Mouse (Mus musculus) T-helper 1 cell (primary cell): ENCODE data around the gene En1.

Source experiments
- in situ Hi-C: fragments of 300-600 bp; cut with MboI, MseI; formaldehyde crosslinking; loops from one replicate; pipeline ENCODE4 v1.15.1; 2025; ENCODE audit warnings: high pct_unique_total_duplicates

Gene En1

DNA sequence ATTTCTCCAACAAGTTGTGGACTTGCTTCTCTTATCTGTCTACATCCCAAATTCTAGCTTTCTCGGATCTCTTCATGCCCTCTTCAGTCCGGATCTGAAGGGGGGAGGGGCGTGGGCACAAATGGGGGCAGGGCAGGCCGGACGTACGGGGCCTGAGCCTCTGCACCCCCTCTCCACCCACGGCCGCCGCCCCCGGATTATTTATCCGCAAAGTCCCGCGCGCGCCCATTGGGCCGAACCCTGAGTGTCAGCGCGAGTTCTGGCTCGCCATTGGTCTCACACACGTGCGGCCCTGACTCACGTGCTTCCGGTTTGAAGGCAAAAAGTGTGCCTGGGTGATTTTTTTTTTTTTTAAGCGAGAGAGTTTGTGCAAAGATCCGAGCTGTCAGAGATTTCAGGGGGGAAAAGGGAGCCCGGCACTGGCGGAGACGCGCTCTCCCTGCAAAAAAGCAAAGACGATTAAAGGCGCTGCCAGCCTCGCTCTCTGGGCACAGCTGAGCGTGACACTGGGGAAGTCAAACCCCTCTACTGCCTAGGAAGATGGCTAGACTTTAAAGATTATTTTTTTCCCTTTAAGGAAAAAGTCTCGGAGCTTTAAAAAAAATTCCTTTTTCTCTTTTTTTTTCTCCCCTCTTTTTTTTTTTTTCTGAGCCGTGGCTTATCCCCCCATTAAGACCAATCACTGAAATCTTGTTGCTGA lies at the start of gene En1:
En1 (plus strand) TSS at position 388 of the 700 bp plus-strand sequence.
- in situ Hi-C loops, result no loop called here

DNA sequence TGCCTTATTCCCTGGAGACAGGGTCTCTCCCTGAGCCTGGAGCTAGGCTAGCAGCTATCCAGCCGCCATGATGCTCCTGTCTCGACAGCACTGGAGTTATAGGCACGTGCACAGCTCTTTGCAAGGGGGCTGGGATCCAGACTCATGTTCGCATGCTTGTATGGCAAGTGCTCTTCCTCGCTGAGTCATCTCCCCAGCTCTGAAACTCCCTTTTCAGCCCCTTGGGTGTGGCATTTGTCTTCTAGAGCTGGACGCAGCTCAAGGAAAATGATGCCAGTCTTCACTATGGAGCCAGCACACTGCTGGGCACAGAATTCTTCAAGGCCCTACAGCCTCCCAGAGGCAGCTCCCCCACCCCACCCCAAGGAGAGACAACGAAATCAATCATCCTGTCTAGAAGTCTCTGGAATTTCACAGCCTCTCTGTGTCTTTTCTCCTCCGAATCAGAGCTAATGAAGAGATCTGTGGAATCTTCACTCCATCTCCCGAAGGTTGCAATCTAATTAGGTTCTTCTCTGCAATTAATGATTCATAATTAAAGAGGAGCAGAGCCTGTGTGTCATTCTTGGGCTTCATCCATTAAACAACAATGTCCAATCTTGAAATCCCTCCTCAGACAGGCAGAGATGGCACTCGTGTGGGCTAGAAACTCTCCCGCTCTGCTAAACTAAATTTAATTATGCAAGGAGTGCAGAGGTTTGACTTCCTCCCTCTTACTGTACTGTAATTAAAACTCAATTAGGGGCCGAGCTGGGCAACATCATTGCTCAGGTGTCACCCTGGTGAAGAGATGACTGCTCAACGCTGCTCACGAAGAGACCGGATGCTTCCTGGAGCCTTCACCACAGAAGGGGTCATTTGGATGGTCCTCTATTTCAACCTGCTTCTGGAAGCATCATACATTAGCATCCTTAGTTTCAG lies 45.0 kb upstream of the En1 start:
- in situ Hi-C loops, result loop anchor here (5.0 kb wide), 1 partner anchor 360 kb away; no protein-coding TSS in a partner anchor

DNA sequence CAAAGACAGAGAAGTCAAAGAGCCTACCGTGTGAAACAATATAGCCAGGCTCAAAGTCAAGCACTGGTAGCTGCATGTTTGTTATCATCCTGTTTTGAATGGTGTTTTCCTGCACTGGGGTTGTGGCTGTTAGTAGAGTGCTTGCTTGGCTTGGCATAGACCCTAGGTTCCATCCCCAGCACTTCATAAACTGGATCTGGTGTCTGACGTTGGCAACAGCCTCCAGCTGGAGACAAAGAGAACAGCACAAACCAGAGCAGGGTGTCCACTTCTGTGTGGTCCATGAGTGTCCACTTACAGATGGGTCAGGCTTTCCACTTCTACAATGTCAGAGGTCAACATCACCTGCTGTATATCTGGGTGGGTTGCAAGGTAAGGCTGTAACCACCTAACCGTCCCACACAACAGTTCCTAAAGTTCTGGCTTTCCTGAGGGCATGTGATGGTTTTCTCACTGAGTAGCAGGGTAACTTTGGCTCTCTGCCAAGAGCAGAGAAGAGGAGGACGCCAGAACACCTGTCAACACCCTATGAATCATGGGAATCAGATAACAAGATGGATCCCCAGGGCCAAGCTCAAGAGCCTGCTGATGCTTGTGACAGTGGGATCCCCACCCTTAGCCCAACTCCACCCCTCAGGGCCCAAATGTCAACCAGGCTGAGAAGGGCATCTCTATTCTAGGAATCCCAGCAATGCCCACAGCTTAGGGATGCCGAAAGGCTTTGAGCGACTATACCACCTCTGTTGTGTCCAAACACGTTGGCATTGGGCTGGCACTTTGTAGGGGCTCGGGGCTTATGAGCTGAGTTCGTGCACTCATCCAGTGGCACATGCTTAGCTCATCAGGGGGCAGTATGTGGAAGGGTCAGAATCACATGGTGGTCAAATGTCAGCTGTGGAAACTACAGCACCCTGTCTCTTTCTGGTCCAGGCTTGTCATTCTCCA lies 43.6 kb upstream of the En1 start:
- in situ Hi-C loops, result loop anchor here (5.0 kb wide), 1 partner anchor 361 kb away; no protein-coding TSS in a partner anchor

DNA sequence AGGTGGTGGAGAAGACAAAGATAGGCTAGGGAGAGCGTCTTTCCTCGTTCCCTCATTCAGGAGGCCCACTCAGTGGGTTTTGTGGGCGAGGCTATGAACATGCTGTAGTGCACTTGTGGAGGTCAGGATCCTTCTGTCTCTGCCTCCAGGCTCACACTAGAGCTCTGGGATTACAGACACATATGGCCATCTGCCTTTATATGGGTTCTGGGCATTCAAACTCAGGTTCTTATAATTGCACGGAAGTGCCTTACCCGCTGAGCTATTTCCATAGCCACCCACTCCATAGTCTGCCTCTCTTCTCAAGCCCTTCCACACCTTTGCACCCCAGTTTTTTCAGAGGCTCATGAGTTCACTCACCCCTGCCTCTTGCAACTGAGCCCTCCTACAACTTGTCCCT lies 42.3 kb upstream of the En1 start:
- in situ Hi-C loops, result loop anchor here (5.0 kb wide), 1 partner anchor 363 kb away; no protein-coding TSS in a partner anchor

DNA sequence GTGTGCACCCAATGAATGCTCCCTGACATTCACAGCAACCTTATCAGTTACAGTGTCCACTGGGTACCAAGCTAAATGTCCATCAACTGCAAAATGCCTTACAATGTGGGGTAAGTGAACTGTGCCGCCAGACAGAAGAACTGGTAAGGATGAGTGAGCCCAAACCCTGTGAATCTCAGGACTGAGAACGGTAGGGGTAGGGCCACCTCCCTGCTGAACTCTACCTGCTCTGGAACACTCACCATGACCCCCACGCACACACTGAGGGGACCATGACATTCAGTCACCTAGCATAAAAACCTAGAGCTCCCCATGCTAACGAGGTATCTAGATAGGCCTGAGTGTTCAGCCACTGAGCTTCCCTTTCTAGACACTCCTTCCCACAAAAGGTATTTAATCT lies 20.9 kb upstream of the En1 start:
- in situ Hi-C loops, result loop anchor here (5.0 to 10.0 kb wide), 2 partner anchors 591 to 833 kb away; no protein-coding TSS in a partner anchor

DNA sequence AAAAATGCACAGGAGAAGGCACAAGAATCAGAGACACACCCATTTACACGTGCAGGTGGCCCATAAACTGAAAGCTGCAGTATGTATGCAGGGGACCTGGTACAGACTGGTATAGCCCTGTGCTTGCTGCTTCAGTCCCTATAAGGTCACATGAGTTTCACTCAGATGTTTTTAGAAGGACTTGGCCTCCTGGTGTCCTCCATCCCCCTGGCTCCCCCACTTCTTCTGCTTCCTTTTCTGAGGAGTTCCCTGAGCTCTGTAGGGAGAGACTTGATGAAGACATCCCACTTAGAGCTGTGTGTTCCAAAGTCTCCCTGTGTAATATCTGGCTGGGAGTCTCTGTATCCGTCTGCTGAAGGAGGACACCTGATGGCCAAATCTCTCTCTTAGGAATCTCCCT lies 16.7 kb upstream of the En1 start:
- in situ Hi-C loops, result loop anchor here (10.0 kb wide), 1 partner anchor 829 kb away; no protein-coding TSS in a partner anchor

DNA sequence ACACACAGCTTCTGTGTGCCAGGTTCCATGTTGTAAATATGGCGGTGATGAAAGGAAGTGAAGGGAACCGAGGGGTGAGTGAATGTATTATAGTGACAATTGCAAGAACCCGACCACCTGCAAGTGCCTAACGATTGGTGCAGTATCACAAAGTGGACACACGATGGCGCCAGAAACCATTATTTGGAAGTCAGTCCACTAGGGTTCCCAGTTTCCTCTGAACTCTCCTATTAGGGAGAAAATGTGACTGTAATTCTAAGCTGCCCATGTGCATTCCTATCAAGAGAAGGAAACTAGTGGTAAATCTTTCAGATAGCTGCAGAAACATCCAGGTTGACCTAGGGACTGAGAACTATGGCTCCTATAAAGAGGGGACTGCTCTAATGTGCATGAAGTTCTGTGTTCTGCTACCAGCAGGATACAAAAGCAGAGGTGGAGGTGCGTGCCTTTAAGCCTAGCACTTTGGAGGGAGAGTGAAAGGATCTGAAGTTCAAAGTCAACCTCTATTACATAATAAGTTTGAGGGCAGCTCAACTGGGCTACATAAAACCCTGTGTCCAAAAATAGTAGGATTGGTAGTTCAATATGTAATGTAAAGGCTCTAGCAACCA lies 15.6 kb upstream of the En1 start:
- in situ Hi-C loops, result loop anchor here (10.0 kb wide), 1 partner anchor 828 kb away; no protein-coding TSS in a partner anchor

DNA sequence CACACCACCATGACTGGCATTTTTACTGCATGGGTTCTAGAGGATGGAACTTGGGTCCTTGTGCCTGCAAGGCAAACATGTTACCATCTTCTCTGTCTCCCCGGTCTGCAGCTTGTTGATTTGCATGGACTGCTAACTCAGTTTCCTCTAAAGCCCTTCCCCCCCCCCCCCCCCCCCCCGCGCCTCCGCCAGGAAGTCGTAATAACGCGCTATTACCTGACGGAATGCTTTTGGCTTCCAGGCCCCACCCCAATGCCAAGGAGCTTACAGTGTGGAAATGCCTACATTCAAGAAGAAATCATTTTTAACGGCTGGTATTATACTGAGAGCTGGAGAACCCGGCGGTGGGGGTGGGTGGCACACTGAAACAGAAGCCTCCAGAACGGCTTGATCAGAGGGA lies 14.8 kb upstream of the En1 start:
- in situ Hi-C loops, result loop anchor here (10.0 kb wide), 1 partner anchor 827 kb away; no protein-coding TSS in a partner anchor

DNA sequence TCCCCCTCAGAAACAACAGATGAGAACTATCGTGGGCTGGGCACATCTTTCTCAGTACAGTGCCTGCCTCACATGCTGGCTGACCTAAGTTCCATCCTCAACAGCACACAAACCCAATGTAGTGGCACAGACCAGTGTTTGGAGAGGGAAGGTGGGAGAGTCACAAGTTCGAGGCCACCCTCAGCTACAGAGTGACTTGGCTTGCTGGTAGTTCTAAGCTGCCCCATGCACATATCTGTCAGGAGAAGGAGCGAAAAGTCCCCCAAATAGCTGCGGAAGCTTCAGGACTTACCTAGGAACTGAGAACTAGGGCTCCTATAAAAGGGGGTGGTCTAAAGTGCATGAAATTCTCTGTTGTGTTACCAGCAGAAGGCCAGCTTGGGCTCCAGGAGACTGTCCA lies 14.3 kb upstream of the En1 start:
- in situ Hi-C loops, result loop anchor here (10.0 kb wide), 1 partner anchor 827 kb away; no protein-coding TSS in a partner anchor

DNA sequence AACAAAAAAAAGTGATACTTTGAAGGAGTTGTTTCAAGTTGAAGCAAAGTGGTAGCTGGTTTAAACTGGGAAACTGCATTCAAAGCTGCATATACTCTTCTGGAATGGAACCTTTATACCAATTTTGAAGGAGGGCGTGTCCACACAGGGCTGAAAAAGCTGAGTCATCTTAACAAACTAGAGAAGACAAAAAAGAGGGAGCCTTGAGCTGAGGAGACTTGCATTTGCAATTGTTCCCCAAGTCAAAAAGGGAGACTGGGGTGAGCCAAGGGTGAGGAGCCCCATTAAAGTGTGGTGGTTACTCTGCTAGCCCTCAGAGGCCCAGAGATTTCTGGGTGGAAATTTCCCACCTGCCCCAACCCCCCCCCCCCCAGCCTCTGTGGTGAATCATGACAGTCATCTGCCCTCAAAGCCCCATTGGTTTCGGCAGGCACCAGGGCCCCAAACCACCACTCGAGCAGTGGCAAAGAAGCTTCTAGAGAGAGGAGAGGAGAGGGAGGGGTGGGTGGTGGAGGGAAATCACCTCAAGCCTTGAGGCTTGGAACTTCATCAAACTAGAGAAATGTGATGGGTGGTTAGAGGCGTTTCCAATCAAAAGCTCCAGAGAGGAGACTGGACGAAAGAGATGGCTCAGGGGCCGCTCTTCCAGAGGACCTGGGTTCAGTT lies 13.7 kb upstream of the En1 start:
- in situ Hi-C loops, result loop anchor here (10.0 kb wide), 1 partner anchor 826 kb away; no protein-coding TSS in a partner anchor

DNA sequence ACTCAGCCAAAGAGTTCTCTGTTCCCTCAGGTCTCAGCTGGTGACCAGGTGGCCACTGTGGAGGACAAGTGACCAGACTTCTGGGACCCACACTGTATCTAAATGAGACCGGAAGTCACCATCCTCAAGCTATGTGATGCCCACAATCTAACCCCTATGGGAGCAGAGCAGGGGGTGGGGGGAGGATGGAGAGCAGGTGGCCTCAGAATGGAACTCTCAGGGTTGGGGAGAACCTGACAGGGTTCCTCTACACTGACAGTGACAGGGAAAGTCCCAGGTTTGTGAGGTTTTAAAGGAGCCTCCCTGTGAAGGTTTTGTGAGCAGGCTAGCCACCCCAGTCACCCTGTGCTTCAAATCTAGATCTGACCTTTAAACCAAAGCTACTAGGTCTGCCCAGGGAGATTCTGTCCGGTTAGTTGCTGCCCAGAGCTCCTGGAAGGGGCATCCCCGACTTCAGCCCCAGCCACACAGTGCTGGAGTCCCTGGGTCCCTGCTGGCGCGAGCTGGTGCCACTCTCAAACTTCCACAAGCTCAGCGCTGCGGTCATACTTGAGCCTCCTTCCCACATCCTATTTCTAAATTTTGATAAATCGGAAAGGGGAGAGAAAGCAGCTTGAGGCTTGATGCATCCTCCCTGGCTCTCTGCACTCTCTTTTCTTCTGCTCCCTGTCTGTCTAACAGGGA lies 8.8 kb upstream of the En1 start:
- in situ Hi-C loops, result no loop called here

DNA sequence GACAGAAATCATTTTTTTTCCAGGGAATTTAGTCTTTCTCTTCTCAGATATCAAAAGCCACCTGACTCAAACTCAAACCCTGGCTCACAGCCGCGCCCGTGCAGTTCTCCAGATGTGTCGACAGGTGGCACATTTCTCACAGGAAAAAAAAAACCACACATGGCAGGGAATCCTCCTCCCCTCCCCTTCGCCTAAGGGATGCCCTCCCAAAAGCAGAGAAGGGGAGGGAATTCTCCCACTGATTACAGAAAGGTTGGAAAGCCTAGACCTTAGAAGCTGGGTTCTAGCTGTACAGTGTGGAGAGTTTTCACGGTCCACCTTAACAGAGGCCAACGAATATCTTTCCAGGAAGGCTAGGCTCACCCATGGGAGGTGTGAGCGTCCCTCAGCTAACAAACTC lies 7.6 kb upstream of the En1 start:
- in situ Hi-C loops, result no loop called here

DNA sequence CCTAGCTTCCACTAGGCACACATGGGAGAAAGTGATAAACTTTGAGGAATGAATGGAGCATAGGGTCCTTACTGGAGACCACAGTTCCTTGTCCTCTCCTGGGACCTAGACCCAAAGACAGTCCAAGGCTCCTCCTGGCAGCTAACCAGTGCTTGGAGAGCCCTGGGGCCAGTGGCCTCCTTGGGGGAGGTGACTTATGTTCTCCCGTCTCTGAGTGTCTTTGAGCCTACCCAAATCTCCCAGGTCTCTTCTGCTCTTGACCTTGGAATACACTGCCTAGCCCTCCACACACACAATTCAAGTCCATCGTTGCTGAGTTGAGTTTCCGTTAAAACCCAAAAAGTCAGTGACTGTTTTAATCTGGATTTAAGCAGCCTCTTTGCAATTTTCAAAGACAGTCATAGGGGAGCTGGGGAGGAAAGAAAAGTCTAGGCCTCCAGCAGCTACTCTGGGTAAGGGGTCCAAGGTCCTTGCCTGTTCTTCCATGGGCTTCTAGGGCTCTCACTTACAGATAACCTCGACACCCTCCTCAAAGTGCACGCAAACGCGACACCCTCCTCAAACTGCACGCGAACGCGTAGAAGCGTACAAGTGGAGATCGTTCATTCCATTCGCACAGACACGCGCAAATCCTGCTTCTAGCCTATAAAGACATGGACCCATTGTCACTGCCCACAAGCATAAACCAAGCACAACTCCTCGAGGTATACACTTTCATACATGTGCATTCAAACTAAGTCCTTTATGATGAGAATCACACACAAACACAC lies 6.6 kb upstream of the En1 start:
- in situ Hi-C loops, result no loop called here

DNA sequence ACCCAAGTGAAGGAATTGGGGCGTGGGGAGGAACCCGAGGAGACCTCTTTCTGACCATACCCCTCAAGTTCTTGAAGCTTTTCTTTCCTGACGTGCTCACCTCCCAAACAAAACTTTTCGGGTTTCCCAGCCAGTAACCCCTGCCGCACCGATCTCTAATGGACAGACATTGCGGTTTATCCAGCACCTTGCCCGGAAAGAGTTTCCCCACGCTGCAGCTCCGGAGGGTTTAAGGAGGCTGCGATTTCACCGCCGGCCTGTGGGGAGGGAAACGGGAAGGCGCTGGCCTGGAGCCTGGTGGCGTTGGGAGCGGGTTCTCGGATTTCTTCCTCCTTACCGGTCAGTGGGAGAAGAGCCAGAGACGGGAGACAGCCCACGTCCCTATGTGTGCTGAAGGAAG lies 5.9 kb upstream of the En1 start:
- in situ Hi-C loops, result no loop called here

DNA sequence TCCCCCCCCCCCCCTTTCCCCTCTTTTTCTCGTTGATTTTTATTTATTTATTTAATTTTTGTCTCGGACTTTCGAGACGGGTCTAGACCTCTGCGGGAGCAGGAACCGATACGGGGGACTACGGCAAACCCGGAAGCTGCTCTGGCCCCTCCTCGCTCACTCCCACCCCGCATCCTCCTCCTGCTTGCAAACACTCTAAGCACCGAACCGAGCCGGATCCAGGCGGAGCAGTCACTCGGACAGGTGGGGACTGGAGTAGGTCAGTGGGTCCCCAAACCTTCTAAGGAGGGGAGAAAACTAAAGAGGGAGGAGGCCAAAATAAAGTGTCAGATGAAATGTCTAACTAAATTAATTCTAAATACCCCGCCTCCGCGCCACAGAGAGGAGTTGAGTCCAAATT lies 5.4 kb upstream of the En1 start:
- in situ Hi-C loops, result no loop called here

DNA sequence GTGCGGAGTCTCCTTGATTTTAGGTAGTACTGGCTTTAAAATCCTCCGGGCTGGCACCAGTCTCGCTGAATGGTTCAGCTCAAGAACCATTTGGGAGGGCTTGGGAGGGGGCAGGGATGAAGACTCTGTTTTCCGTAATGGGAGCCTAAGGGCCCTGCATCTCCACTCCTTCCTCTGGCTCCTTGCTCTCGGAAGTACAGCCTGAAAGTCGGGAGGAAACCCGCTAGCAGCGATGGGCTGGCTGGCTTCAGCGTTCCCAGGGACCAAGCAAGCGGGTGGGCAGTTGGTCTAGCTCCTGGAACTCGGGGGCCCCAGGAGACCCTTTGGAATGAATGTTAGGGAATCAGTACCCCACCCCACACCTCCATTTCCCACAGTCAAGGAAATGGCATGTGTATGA lies 4.9 kb upstream of the En1 start:
- in situ Hi-C loops, result no loop called here

DNA sequence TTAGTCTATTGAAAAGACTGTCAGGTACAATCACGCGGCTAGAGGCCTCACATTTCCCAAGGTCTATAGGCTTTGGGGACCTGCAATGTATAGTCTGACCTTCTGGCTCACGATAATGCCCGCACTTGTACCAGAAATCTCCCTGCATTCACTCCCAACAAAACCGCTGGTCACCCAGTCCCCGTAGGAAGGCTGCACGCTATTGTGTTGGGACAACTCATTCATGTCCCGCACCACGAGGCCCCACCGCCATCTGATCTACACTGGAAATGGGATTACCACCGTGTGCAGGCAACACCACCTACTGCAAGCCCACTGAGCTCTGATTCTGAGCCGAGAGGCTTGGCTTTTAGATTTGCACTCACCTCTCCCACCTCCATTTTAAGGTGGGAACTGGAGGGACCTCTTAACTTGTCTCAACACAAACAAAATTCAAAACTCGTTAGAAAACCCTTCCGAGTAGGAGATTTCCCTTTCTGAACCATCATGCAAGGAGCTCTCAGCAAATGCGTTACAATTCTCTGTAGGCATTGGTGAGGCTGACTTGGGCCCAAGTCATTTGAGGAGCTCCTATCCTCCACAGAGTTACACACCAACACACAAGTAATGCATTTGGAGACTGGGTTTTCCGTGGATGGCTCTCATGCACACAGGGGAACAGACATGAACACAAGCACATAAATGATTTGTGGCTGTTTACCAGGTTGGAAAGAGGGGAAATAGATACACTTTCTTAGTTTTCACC lies 3.9 kb upstream of the En1 start:
- in situ Hi-C loops, result no loop called here
